Mouse (Mus musculus) kidney, adult 18-20 months (tissue): ENCODE results near the gene Tulp4.

Experiments
- DNase-seq: peaks from one replicate; pipeline ENCODE4 v3.0.0; 2021

The Tulp4 gene

GRCm38 (mm10) chr17:6125441-6125840 is 19.2 kb downstream of the Tulp4 start:
- DNase-seq: no peak

- no peak for DNase-seq
Observed at GRCm38 (mm10) chr17:6128039-6128438, 21.8 kb downstream of the Tulp4 start.

- no peak for DNase-seq
Observed at GRCm38 (mm10) chr17:6129361-6129760, 23.1 kb downstream of the Tulp4 start.

GRCm38 (mm10) chr17:6131083-6131482 is 24.8 kb downstream of the Tulp4 start:
- no peak for DNase-seq

- no peak for DNase-seq
Observed at GRCm38 (mm10) chr17:6140875-6141274, 34.6 kb downstream of the Tulp4 start.

- no peak for DNase-seq
Observed at GRCm38 (mm10) chr17:6141344-6141743, 35.1 kb downstream of the Tulp4 start.

GRCm38 (mm10) chr17:6145244-6145643 is 39.0 kb downstream of the Tulp4 start:
- DNase-seq: no peak

GRCm38 (mm10) chr17:6152941-6153340 is 46.7 kb downstream of the Tulp4 start:
- DNase-seq: no peak

GRCm38 (mm10) chr17:6153581-6153980 is 47.3 kb downstream of the Tulp4 start:
- no peak for DNase-seq

- no peak for DNase-seq
Observed at GRCm38 (mm10) chr17:6154366-6154765, 48.1 kb downstream of the Tulp4 start.

GRCm38 (mm10) chr17:6160495-6160894 is 54.3 kb downstream of the Tulp4 start:
- no peak for DNase-seq

- no peak for DNase-seq
Observed at GRCm38 (mm10) chr17:6161916-6162315, 55.7 kb downstream of the Tulp4 start.

GRCm38 (mm10) chr17:6162761-6163160 is 56.5 kb downstream of the Tulp4 start:
- no peak for DNase-seq

- DNase-seq: no peak
Observed at GRCm38 (mm10) chr17:6164911-6165310, 58.7 kb downstream of the Tulp4 start.

- no peak for DNase-seq
Observed at GRCm38 (mm10) chr17:6172440-6172839, 66.2 kb downstream of the Tulp4 start.

GRCm38 (mm10) chr17:6172926-6173690 is 66.9 kb downstream of the Tulp4 start:
- DNase-seq: peak; percentile 35

- DNase-seq: no peak
Observed at GRCm38 (mm10) chr17:6174574-6174973, 68.3 kb downstream of the Tulp4 start.

GRCm38 (mm10) chr17:6178564-6179267 is 72.5 kb downstream of the Tulp4 start:
- no peak for DNase-seq

GRCm38 (mm10) chr17:6179389-6179788 is 73.2 kb downstream of the Tulp4 start:
- DNase-seq: no peak

- DNase-seq: no peak
Observed at GRCm38 (mm10) chr17:6180421-6180820, 74.2 kb downstream of the Tulp4 start.

GRCm38 (mm10) chr17:6182715-6183114 is 76.5 kb downstream of the Tulp4 start:
- DNase-seq: no peak

- DNase-seq: no peak
Observed at GRCm38 (mm10) chr17:6186651-6187050, 80.4 kb downstream of the Tulp4 start.

GRCm38 (mm10) chr17:6187183-6187582 is 80.9 kb downstream of the Tulp4 start:
- DNase-seq: no peak

- no peak for DNase-seq
Observed at GRCm38 (mm10) chr17:6189207-6189606, 83.0 kb downstream of the Tulp4 start.
